Mouse (Mus musculus): ENCODE measurements around the gene Col1a1. TPM values are rescaled to one million over a fixed set of nuclear protein-coding genes. Genes with fewer than 3 reads are reported as not detected.

The Col1a1 gene
- total RNA-seq, 2 experiments from 2014 or later = 154 to 483 TPM

DNA sequence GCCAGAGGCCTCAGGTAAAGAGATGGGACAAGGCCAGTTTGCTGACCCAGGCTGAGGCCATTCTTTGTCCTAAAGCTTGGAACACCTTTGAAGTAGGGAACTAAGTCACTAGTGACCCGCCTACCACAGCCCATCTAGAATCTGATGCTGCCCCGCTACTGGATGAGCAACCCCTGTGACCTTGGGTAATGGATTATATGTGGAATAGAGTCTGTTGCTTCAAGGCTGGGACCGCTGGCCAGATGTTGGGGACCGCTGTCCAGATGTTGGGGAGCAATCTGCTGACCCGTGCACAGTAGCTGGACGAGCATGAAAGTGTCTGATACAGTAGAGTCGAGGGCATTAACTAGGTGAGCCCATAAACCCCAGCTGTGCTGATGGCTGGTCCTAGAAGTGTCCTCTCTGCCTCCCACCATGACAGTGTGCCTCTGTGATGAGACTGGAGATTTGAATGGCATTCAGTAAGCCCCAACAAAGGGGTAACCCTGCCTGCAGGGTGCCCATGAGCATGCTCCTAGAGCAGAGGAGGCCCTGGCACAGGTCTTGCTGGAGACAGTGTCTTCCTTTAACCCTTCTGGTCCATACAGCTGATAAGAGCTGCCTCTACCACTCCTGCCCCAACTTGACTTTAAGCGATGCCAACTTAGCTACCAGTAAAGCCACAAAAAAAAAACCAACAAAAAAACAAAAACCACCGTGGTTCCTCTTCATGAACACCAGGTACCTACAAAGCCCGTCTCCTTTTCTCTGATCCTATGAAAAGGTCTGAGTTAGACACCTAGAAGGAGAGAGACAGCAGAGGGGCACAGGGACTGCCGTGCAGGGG is 59.1 kb downstream of the Col1a1 start:
- Histone ChIP-seq H3K4me3 (peak overlapping the region; percentile 98), H3K27ac (peak overlapping the region; percentile 93)
- intact Hi-C loops (cut with DNase I) = no loop called here

DNA sequence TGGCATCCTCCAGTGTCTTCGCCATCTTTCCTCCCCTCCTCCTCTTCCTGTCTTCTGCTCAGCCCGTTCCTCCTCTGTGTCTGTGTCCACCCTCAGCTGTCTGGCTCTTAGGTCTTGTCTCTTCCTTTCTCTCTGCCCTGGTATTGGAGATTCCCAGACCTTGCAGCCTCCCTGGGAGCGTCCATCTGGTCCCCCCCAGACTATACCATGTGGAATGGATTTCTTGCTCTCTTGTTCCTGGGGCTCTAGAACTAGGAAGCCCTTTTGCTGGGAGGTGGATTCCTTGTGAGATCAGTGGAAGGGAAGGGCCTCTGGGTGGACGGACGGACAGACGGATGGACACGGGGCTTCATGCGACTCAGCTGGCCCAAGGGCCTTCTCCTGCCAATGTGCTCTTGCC is 60.1 kb downstream of the Col1a1 start:
- peak overlapping the region; percentile 98; the same call in 1 of the 2 replicates for H3K4me3 ChIP-seq
- intact Hi-C loops (cut with DNase I) = no loop called here
- peak overlapping the region; percentile 93 for H3K27ac ChIP-seq
- DNase-seq = no peak
- TF ChIP-seq CTCF (IDR thresholded peaks at IDR 0.05) = no peak

More for the DNA sequence above, 59.1 kb downstream of the Col1a1 start:
- DNase-seq = peak; percentile 17
- no peak for TF ChIP-seq CTCF (IDR thresholded peaks at IDR 0.05)

DNA sequence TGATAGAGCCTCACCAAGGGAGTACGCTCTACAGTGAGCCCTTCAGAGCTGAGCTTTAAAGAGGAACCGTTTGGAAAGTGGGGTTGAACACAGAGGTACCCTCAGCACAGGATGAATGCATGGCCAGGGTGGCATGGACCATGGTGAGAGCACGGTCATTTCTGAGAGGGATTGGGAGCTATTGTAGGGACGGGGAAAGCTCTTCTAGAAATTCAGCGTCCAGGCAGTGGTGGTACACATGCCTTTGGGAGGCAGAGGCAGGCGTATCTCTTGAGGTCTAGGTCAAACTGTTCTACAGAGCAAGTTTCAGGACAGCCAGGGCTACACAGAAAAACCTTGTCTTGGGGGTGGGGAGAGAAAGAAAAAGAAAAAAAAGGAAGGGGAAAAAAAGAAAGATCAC is 61.0 kb downstream of the Col1a1 start:
- DNase-seq = no peak
- H3K4me3 ChIP-seq = no peak overlapping the region
- no peak for TF ChIP-seq CTCF (IDR thresholded peaks at IDR 0.05)
- intact Hi-C loops (cut with DNase I) = no loop called here
- H3K27ac ChIP-seq = peak overlapping the region; percentile 93

DNA sequence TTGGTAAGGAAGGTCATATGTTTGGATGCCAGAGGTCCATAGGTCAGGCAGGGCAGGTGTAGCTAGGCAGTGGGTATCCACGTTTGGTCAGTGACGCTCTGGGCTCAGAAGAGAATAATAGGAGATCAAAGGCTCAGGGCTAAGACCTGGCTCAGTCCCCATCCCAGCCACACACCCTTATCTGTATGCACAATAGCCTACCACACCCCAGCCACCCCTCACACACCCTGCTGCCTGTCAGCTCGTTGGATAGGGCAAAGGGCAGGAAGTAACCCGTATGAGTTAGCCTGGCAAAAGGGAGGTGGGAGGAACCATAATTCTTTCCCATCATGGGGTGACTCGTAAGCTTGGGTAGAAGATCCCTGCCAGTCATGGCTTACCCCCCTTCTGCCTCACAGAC is 61.6 kb downstream of the Col1a1 start:
- peak; percentile 20 for DNase-seq
- H3K4me3 ChIP-seq = peak overlapping the region; percentile 9; the same call in 1 of the 2 replicates
- H3K27ac ChIP-seq = peak overlapping the region; percentile 93
- TF ChIP-seq CTCF (IDR thresholded peaks at IDR 0.05) = no peak
- intact Hi-C loops (cut with DNase I) = no loop called here

DNA sequence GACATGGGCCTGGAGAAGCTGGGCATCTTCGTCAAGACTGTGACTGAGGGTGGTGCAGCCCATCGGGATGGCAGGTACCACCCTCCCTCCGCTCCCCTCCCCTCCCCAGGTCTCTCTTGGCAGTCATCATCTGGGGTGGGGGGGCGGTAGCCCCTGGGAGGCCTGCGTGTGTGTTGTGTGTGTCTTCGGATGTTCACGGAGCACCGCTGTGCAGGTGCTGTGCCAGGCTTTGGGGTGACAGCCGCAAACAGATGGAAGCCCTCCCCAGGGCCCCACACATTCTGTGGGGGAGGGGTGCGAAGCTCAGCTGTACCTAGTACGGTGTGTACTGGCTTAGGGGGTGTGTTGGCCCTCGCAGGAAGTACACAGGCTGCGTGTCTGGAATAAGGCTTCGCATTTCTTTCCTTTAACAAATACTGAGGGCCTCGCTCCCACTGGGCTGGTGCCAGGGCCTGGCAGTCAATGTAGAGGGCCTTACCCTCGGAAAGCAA is 62.1 kb downstream of the Col1a1 start:
- peak overlapping the region; percentile 9; the same call in 1 of the 2 replicates for H3K4me3 ChIP-seq
- DNase-seq = peak; percentile 49
- intact Hi-C loops (cut with DNase I) = no loop called here
- TF ChIP-seq CTCF (IDR thresholded peaks at IDR 0.05) = no peak
- peak overlapping the region; percentile 93 for H3K27ac ChIP-seq

DNA sequence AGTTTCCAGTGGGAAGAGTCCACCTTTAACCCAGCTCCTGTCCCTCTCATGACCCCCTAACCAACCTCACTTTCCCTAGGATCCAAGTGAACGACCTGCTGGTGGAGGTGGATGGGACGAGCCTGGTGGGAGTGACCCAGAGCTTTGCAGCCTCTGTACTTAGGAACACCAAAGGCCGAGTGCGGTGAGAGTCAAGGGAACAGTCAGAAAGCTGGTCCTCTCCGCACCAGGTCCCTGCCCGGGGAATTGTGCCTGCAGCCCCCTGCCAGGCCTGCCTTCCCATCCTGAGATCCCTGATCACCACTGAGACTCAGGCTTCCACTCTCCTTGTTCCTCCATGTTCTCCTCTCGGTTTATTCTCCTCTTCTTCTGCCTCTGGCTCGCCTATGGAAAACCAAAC is 64.1 kb downstream of the Col1a1 start:
- H3K4me3 ChIP-seq = peak overlapping the region; percentile 50
- DNase-seq = peak; percentile 24
- intact Hi-C loops (cut with DNase I) = loop anchor here (2.0 kb wide), 1 partner anchor 61 kb away; no protein-coding TSS in a partner anchor

DNA sequence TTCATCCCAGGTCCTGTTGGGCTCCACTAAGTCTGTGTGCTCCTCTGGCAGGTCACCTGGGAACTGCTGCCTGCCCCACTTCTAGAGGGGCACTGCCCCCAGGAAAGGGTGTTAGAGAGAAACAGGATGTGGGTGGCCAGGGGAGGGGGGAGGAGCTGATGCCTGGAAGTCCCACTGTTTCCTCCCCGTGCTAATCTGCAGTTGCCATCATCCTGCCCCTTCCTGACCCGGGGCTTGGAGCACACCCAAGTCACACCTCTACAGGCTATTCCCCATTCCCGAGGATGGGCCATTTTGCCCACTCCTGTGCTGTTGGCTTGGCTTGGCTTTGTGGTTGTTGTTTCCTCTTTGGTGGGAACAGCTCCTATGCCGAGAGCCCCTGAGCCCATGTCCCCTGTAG is 64.5 kb downstream of the Col1a1 start:
- intact Hi-C loops (cut with DNase I) = loop anchor here (2.0 kb wide), 1 partner anchor 62 kb away; no protein-coding TSS in a partner anchor
- peak overlapping the region; percentile 93 for H3K27ac ChIP-seq
- DNase-seq = peak; percentile 59

More for the DNA sequence above, 64.1 kb downstream of the Col1a1 start:
- no peak for TF ChIP-seq CTCF (IDR thresholded peaks at IDR 0.05)
- H3K27ac ChIP-seq = peak overlapping the region; percentile 93

DNA sequence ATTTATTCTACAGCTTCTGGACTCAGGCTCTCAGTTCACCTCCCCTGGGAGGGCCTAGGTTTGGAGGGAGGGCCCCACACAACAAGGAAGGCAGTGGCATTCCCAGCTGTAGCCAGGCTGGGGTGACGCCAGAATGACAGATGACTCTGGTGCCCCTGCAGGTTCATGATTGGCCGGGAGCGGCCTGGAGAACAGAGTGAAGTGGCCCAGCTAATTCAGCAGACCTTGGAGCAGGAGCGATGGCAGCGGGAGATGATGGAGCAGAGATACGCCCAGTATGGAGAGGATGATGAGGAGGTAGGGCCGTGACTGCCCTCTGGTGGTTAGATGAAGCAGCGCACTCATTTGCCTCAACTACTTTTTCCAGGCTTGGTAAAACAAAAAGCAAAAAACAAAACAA is 65.0 kb downstream of the Col1a1 start:
- H3K4me3 ChIP-seq = peak overlapping the region; percentile 50
- peak; percentile 99 for TF ChIP-seq CTCF (IDR thresholded peaks at IDR 0.05)

More for the DNA sequence above, 64.5 kb downstream of the Col1a1 start:
- peak overlapping the region; percentile 50 for H3K4me3 ChIP-seq
- no peak for TF ChIP-seq CTCF (IDR thresholded peaks at IDR 0.05)

DNA sequence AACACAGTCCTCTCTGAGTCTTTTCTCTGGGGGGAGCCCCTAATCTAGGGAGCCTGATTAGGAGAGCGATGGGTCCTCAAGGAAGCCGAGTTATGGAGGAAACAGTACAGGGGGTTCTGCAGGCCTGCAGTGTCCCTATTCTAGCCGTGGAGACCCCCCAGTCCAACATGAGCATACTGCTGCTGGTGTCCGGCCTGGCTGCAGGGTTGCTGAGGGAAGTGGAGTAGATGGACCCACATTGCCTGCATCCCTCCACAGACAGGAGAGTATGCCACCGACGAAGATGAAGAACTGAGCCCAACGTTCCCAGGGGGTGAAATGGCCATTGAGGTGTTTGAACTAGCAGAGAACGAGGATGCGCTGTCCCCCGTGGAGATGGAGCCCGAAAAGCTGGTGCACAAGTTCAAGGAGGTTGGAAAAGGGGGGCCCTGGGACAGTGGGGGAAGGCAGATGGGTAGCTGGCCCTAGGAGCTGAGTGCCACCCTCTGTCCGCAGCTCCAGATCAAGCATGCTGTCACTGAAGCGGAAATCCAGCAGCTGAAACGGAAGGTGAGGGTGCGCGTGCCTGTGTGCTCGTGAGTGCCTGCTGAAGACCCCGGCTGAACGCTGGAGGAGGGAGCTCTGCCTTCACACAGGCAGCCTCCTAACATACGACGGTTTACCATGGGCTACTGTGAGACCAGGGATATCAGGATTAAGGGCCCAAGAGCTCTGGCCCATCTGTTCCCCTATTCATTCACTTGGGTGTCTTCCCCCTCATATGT is 65.7 kb downstream of the Col1a1 start:
- TF ChIP-seq CTCF (IDR thresholded peaks at IDR 0.05) = no peak
- peak; percentile 15 for DNase-seq
- intact Hi-C loops (cut with DNase I) = loop anchor here (1.0 to 2.0 kb wide), 2 partner anchors 22 to 63 kb away; no protein-coding TSS in a partner anchor
- no peak overlapping the region for H3K4me3 ChIP-seq
- peak overlapping the region; percentile 93 for H3K27ac ChIP-seq

More for the DNA sequence above, 65.0 kb downstream of the Col1a1 start:
- intact Hi-C loops (cut with DNase I) = loop anchor here (1.0 to 2.0 kb wide), 2 partner anchors 22 to 62 kb away; no protein-coding TSS in a partner anchor
- H3K27ac ChIP-seq = peak overlapping the region; percentile 93
- peak; percentile 74 for DNase-seq

Other genes with a start within 250 kb of the Col1a1 start
- gene Gm11541, start 231.7 kb upstream of the Col1a1 start, total RNA-seq (2021) = not detected
- 1 to 10 TPM in 1 of 2 experiments, under 1 TPM in 1; 0.82 to 1.3 TPM for gene Cdc34b, start 194.4 kb upstream of the Col1a1 start, total RNA-seq (2021)
- not detected for gene Tmem92, start 153.5 kb upstream of the Col1a1 start, total RNA-seq (2021)
- not detected for gene Hils1, start 31.4 kb downstream of the Col1a1 start, total RNA-seq (2021)
- gene Sgca, start 40.1 kb downstream of the Col1a1 start, total RNA-seq (2021) = 100 to 1,000 TPM; 252 to 278 TPM
- 10 to 100 TPM; 18.3 to 25.7 TPM for gene Ppp1r9b, start 54.8 kb downstream of the Col1a1 start, total RNA-seq (2021)
- gene Samd14, start 73.7 kb downstream of the Col1a1 start, total RNA-seq (2021) = under 1 TPM; 0.28 to 0.42 TPM
- 100 to 1,000 TPM; 471 to 485 TPM for gene Pdk2, start 105.1 kb downstream of the Col1a1 start, total RNA-seq (2021)
- gene Itga3, start 140.6 kb downstream of the Col1a1 start, total RNA-seq (2021) = 1 to 10 TPM; 4.3 to 5.2 TPM
- gene Dlx3, start 183.9 kb downstream of the Col1a1 start, total RNA-seq (2021) = not detected
- gene Dlx4, start 210.0 kb downstream of the Col1a1 start, total RNA-seq (2021) = not detected

All from gastrocnemius, adult 2 months (tissue).